Mouse (Mus musculus): ENCODE measurements around the gene Peli2. TPM values are rescaled to one million over a fixed set of nuclear protein-coding genes. Genes with fewer than 3 reads are reported as not detected.

The Peli2 gene
- total and polyA plus RNA-seq, 3 experiments = not detected

- Histone ChIP-seq H3K4me1 (ENCODE audit: control insufficient read depth in 1 of 2, insufficient read depth in 2 of 2) (peaks cover 3 to 4% of the 10 kb centered on the region in 2 experiments; a peak in 2 of 4 replicates), H3K4me2 (ENCODE audit: insufficient read depth, low read depth, poor library complexity, severe bottlenecking) (no peak overlapping the region), H3K27ac (ENCODE audit: insufficient read depth, low read depth) (no peak overlapping the region), H3K9me3 (replicated peaks; ENCODE audit: low read length) (no peaks in the 10 kb centered on the region), H3K36me3 (replicated peaks in 1 of 2; ENCODE audit: control insufficient read depth in 1 of 2, insufficient read depth in 1 of 2, low read length in 1 of 2) (no peaks in the 10 kb centered on the region), H3K4me3 (replicated peaks in 1 of 3; ENCODE audit: low read depth in 2 of 3, low read length in 2 of 3, poor library complexity in 1 of 3) (no peak overlapping the region), H3K9ac (ENCODE audit: insufficient read depth, low read depth) (no peak overlapping the region), H3K27me3 (replicated peaks) (no peaks in the 10 kb centered on the region), H3K79me2 (replicated peaks; ENCODE audit: control insufficient read depth, extremely low read depth, insufficient read depth, poor library complexity, severe bottlenecking) (no peaks in the 10 kb centered on the region)
- no peak for TF ChIP-seq ELF1 (IDR thresholded peaks at IDR 0.05; ENCODE audit: low read depth, low read length)
- TF ChIP-seq GABPA (IDR thresholded peaks at IDR 0.05; ENCODE audit: insufficient replicate concordance, low read depth, low read length) = no peak
- no peak for TF ChIP-seq MEF2A (IDR thresholded peaks at IDR 0.05; ENCODE audit: borderline replicate concordance, low read depth, low read length)
- TF ChIP-seq RAD21 (IDR thresholded peaks at IDR 0.05; ENCODE audit: low read depth, low read length) = no peak
- TF ChIP-seq MAFK (IDR thresholded peaks at IDR 0.05; ENCODE audit: insufficient replicate concordance, low read length) = no peak
- TF ChIP-seq PAX5 (IDR thresholded peaks at IDR 0.05; ENCODE audit: low read length) = no peak
- no peak for TF ChIP-seq ZNF384 (IDR thresholded peaks at IDR 0.05; ENCODE audit: low read depth, low read length)
- no peak for TF ChIP-seq USF1 (IDR thresholded peaks at IDR 0.05; ENCODE audit: low read depth, low read length)
- TF ChIP-seq ZC3H11A (IDR thresholded peaks at IDR 0.05; ENCODE audit: low read depth, low read length) = no peak
- TF ChIP-seq MYC (IDR thresholded peaks at IDR 0.05; ENCODE audit: low read depth, low read length) = no peak
- TF ChIP-seq MAX (IDR thresholded peaks at IDR 0.05; ENCODE audit: low read length) = no peak
- TF ChIP-seq JUN (IDR thresholded peaks at IDR 0.05; ENCODE audit: insufficient read depth, low read depth, low read length) = no peak
- no peak for TF ChIP-seq JUND (conservative IDR thresholded peaks at IDR 0.05; ENCODE audit: low read depth, low read length)
- no peak for TF ChIP-seq NELFE (IDR thresholded peaks at IDR 0.05; ENCODE audit: low read depth, low read length)
- no peak for TF ChIP-seq MAZ (IDR thresholded peaks at IDR 0.05; ENCODE audit: low read depth, low read length)
- TF ChIP-seq SIN3A (IDR thresholded peaks at IDR 0.05; ENCODE audit: low read length) = no peak
- in situ Hi-C loops (cut with MboI; ENCODE audit: low pct_ligation_motif_present, low pct_unique_long_range_greater_than_20kb, low sequenced_read_pairs) = loop anchor here (25.0 kb wide), 2 partner anchors 369 to 544 kb away; no protein-coding TSS in a partner anchor
- no peak for DNase-seq (ENCODE audit: extremely low read depth)
- dilution Hi-C loops (cut with MboI; ENCODE audit: extremely low pct_ligation_motif_present, extremely low pct_unique_long_range_greater_than_20kb, low sequenced_read_pairs) = no loop called here
Measured at GRCm38 (mm10) chr14:48130761-48131575, 10.3 kb downstream of the Peli2 start.

GRCm38 (mm10) chr14:48131576-48131922 is 10.9 kb downstream of the Peli2 start:
- dilution Hi-C loops (cut with MboI; ENCODE audit: extremely low pct_ligation_motif_present, extremely low pct_unique_long_range_greater_than_20kb, low sequenced_read_pairs) = no loop called here
- H3K27me3 ChIP-seq (replicated peaks) = no peaks in the 10 kb centered on the region
- in situ Hi-C loops (cut with MboI; ENCODE audit: low pct_ligation_motif_present, low pct_unique_long_range_greater_than_20kb, low sequenced_read_pairs) = loop anchor here (25.0 kb wide), 2 partner anchors 369 to 544 kb away; no protein-coding TSS in a partner anchor
- H3K4me1 ChIP-seq (ENCODE audit: control insufficient read depth in 1 of 2, insufficient read depth in 2 of 2) = peaks cover 3 to 4% of the 10 kb centered on the region in 2 experiments; a peak in 2 of 4 replicates
- H3K9me3 ChIP-seq (replicated peaks; ENCODE audit: low read length) = no peaks in the 10 kb centered on the region
- no peak overlapping the region for H3K4me3 ChIP-seq (replicated peaks in 1 of 3; ENCODE audit: low read depth in 2 of 3, low read length in 2 of 3, poor library complexity in 1 of 3)
- no peak for DNase-seq (ENCODE audit: extremely low read depth)
- TF ChIP-seq ZNF384 (IDR thresholded peaks at IDR 0.05; ENCODE audit: low read depth, low read length) = no peak
- TF ChIP-seq ETS1 (conservative IDR thresholded peaks at IDR 0.05; ENCODE audit: low read depth, low read length) = no peak
- no peak for TF ChIP-seq NELFE (IDR thresholded peaks at IDR 0.05; ENCODE audit: low read depth, low read length)
- TF ChIP-seq MXI1 (IDR thresholded peaks at IDR 0.05; ENCODE audit: low read depth, low read length) = no peak
- TF ChIP-seq SIN3A (IDR thresholded peaks at IDR 0.05; ENCODE audit: low read length) = no peak
- no peak for TF ChIP-seq ELF1 (IDR thresholded peaks at IDR 0.05; ENCODE audit: low read depth, low read length)
- no peak for TF ChIP-seq RCOR1 (conservative IDR thresholded peaks at IDR 0.05; ENCODE audit: low read depth, low read length)
- TF ChIP-seq EP300 (IDR thresholded peaks at IDR 0.05; ENCODE audit: low read length) = no peak
- no peak for TF ChIP-seq BHLHE40 (IDR thresholded peaks at IDR 0.05; ENCODE audit: low read depth, low read length)
- TF ChIP-seq PAX5 (IDR thresholded peaks at IDR 0.05; ENCODE audit: low read length) = no peak
- TF ChIP-seq ZKSCAN1 (IDR thresholded peaks at IDR 0.05; ENCODE audit: borderline replicate concordance, low read depth, low read length) = no peak
- no peak for TF ChIP-seq SMC3 (IDR thresholded peaks at IDR 0.05; ENCODE audit: low read depth, low read length)
- TF ChIP-seq CHD1 (IDR thresholded peaks at IDR 0.05; ENCODE audit: low read depth, low read length) = no peak
- TF ChIP-seq POLR2A (IDR thresholded peaks at IDR 0.05; ENCODE audit: low read depth, low read length) = no peak
- no peak for TF ChIP-seq UBTF (IDR thresholded peaks at IDR 0.05; ENCODE audit: low read depth, low read length)
- no peak for TF ChIP-seq MEF2A (IDR thresholded peaks at IDR 0.05; ENCODE audit: borderline replicate concordance, low read depth, low read length)
- TF ChIP-seq RAD21 (IDR thresholded peaks at IDR 0.05; ENCODE audit: low read depth, low read length) = no peak
- no peak overlapping the region for H3K4me2 ChIP-seq (ENCODE audit: insufficient read depth, low read depth, poor library complexity, severe bottlenecking)
- no peak overlapping the region for H3K27ac ChIP-seq (ENCODE audit: insufficient read depth, low read depth)
- H3K79me2 ChIP-seq (replicated peaks; ENCODE audit: control insufficient read depth, extremely low read depth, insufficient read depth, poor library complexity, severe bottlenecking) = no peaks in the 10 kb centered on the region
- H3K9ac ChIP-seq (ENCODE audit: insufficient read depth, low read depth) = no peak overlapping the region
- H3K36me3 ChIP-seq (replicated peaks in 1 of 2; ENCODE audit: control insufficient read depth in 1 of 2, insufficient read depth in 1 of 2, low read length in 1 of 2) = no peaks in the 10 kb centered on the region
